Mouse (Mus musculus) frontal cortex, adult (tissue): ENCODE results near the gene Prrt1.

Source experiments
- ATAC-seq: cut with Nextera tagmentation; 2 replicates; pipeline ENCODE4 v1.9.2; 2017; ENCODE audit warnings: mild to moderate bottlenecking, moderate library complexity, mixed read lengths; ENCODE audit not compliant: low TSS enrichment

The Prrt1 gene

DNA sequence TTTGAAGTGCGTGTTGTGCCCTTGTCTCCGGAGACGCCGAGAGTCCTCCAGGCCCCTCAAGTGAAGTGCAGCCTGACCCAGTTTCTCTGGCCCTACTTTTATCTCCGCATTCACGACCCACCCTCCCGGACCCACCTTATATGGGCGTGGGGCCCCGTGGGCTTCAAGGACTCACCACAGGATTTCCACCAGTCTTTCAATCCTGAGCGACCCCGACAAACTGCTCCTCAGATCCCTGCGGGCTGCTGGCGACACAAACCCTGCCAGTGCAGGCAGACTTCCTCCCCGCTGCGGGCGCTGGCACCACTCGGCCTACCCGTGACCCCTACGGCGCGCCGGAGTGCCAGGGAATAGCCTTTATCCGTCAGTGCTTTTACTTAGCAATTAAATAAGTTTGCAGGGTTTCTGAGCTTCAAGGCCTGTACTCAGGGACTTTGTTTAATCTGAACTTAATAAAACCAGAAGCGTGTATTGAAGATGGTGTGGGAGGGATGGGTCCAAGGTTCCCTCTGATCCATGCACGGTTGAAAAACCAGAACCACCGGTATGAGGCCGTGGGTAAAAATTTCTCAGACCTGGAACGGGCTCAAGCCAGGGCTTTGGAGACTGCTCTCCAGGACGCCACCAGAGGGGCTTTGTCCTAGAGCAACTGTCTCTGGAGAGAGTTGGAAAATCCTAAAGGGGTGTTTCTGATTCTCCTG lies 1.2 kb upstream of the Prrt1 start, which contains the start of gene Ppt2:
Gene Ppt2, minus strand, starts transcription at position 568 of the 701 bp plus-strand sequence.
- no peak for ATAC-seq

DNA sequence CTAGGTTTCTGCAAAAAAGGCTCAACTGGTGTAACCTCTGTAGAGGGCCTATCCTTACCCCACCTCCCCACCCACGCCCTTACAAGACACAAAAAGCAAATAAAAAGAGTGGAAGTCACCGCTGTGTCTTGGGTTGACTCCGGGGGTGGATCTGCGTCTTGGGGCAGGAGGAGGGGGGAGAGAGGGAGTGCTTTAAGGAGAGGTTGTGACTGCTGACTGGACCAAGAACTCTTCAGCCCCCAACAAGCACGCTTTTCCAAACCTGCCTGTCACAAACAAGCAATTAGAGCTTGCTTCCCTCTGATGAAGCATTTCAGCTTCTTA lies 727 bp upstream of the Prrt1 start:
- ATAC-seq: no peak

DNA sequence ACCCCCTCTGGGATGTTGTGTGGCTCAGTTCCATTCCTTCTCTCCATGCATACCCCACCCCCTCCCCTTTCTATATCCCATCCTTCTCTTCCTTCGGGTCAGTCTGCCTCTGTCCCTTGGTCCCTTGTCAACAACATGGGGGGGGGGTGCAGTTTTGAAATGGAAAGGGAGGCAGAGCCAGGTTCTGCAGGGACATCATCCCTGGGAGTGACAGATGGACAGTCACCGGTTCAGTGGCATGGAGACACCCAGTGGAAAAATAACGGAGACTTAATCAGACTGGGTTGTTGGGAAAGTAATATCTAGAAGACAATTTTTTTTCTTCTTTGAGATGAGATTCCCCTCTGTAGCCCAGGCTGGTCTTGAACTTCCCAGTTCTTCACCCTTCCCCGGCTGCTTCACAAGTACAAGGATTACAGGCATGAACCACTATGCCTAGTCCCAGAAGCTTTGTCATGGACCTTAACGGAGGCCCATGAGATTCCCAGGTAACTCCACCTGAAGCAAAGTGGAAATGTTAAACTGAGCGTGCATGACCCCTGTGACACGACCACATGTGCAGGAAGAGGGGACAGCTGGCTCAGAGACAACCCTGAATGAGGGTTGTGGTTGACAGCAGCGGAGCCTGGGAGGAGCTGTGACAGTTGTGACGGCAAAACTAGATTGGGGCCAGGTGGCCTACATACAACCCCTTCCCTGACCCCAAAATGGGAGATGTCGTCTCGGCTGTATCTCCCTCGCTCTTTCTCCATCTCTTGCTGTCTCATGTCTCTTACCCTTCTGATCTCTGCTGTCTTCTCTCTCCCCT lies 667 bp downstream of the Prrt1 start:
- no peak for ATAC-seq

DNA sequence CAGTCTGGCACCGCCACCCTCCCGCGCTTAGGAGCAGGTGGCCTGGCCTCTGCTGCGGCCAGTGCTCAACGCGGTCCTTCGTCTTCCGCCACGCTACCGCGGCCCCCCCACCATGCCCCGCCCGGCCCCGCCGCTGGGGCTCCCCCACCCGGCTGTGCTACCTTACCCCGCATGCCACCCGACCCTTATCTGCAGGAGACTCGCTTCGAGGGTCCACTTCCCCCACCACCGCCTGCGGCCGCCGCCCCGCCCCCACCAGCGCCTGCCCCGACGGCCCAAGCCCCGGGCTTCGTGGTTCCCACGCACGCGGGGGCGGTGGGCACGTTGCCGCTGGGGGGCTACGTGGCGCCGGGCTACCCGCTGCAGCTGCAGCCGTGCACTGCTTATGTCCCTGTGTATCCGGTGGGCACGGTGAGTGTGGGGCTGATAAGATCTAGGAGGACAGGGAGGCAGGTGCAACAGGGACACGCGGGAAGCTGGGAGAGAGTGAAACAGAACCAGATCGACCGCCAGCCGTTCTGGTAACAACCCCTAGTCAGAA lies 1.5 kb downstream of the Prrt1 start:
- no peak for ATAC-seq

DNA sequence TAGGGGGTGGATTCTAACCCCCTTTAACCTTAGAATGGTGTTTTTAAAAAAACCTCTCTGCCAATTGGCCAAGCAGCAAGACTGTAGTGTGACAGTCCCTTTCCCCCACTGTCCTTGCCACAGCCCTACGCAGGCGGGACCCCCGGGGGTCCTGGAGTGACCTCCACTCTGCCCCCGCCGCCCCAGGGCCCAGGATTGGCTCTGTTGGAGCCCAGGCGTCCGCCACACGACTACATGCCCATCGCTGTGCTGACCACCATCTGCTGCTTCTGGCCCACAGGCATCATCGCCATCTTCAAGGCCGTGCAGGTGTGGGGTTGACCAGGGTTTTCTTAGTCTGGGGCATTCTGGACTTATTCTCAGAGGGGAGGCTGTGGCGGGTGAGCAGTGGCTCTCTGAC lies 2.3 kb downstream of the Prrt1 start:
- no peak for ATAC-seq

DNA sequence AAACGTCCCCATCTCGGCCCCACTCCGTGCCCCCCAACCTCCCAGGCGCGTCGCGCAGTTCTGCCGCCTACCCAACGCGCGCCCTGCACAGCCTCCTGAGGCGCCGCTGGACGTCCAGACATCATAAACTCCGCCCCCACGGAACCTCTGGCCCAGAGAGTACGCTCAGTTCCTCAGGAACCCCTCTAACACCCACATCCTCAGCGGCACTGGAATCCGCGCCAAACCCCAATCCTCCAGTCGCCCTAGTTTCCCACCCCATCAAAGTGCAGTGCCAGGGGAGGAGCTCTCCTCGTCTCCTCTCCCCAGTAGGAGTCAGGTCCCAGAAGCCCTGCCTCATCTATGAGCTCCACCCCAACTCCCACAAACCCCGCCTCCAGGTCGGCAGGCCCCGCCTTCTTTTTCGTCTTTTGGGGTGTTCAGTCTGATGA lies 2.9 kb downstream of the Prrt1 start:
- peak; percentile 74 for ATAC-seq

DNA sequence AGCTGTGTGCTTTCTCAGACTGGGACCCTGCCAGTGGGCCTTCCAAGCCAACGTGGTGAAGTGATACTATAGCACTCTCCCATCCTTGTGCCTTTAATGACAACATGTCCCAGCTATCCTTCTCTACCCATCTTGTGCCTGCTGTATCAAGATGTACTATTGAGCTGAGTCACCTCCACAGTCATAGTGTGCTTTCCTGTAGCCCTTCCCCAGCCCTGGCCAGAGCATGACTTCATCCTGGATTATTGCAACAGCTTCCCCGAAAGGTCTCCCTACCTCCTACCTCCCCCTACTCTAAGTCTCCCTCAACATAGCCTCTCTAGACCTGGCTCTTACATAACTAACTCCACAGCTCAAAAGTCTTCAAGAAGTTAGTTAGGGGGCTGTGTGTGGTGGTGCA lies 6.3 kb downstream of the Prrt1 start:
- ATAC-seq: no peak

DNA sequence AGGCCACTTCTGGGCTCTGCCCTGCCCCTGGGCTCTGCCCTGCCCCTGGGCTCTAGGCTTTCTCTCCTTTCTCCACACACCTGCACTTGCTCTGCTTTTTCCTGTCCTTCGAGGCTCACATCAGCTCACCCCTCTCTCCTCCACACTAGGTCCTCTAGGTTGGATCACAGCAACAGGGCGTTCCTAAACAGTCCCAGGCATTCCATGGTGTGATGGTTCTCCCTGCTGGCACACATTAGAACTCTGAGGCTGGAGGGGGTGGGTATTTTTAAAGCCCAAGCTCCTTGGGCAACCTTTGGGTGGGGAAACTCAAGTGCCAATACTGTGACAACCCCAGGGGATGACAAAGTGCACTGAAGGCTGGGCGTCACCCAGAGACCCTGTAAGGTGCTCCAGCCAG lies 8.1 kb downstream of the Prrt1 start:
- no peak for ATAC-seq

DNA sequence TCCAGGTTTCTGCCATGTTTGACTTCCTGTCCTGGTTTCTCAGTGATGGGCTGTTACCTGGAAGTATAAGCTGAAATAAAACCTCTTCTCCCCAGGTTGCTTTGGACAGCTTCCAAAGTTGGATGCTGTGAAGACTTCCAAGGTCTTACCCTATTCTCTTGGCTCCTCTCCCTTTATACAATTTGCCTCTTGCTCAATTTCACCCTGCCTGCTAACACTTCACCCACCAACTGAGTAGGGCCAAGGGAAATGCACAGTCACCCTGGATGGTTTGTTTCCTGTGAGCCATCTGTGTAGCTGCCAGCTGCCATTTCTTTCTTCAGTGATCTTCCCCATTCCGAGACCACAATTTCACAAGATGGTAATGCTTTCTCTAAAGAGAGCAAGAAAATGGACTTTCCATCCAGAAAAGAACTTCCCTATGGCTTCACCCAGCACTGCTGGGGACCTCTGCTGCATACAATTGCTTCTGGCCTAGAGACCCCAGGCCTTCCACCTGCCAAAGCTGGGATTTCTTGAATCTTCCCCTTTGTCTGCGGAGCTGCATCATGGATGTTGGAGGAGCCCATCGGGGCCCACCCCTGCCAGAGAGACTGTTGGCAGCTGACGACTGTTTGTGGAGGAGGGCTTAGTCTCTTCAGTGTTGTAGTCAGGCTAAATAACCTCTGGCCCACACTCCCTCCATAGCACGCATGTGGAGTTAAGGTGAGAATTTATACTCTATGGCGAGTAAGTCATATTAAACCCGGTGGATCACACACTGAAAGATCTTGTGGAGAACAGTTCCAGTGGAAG lies 10.3 kb downstream of the Prrt1 start:
- no peak for ATAC-seq

DNA sequence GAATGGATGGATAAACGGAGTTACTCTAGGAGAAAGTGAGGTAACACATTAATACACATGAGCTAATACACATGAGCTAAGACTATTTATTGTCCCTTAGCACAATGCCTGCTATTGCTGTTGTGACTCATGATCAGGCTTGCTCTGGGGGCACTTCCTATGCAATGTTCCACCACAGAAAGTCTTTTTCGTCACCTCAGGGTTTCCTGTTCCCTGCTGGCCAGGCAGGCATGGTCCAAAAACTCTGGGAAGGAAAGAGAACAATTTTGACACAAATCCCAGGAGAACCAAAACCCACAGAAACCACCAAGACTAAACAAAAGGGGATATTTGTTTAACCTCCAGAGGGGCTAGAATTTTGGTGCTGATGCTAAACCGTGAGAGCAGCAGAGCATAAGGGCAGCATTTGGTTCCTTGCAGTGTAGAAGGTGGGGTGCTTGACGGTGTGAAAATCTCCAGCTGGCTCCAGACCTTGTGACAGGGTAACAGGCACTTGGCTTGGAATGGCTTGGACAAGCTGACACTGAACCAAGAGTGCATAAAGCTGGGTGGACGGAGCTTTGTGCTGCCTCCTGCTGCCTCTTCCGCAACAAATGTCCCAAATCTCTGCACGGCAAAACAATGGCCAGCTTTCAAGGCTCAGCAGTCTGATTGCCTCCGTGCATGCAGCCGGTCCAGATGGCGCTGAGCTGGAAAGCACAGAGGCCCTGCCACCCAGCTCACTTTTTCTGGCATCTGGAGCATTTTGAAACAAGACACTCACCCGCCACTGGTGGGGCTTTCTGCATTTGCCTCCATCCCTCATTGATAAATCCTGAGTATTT lies 11.7 kb downstream of the Prrt1 start:
- ATAC-seq: peak; percentile 43

DNA sequence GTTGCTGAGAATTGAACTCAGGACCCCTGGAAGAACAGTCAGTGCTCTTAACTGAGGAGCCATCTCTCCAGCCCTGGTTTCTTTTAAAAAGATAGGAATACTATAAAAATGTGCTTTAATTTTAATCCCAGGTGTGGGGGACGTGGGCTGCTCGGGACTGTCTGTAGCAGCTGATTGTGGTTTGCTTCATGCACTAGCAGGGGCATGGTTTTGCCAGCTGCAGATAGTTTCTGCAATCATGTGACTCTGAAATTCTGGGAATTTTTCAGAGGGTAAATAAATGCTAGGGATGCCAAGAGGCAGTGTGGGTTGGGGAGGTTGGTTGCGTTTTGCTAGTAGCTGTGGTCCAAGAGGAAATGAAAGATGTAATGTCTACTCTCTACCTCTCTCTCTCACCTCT lies 12.6 kb downstream of the Prrt1 start:
- no peak for ATAC-seq

DNA sequence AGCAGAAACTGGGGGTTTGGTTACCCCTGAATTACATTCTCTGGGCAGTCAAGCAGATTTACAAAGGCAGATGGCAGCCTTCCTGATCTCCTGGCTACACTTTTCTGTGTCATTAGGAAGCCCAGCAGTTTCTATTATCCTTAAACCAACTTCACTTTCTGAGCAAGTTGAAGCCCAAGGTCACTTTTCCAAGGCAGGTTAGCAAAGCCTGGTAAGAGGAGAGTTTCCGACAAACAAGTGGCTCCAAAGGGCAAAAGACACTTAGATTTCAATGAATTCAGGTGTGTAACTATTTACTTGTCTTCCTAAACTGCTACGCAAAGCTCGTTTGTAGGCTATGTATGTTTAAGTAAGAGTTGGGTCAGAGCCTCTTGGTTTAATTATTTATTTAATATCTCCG lies 14.0 kb downstream of the Prrt1 start:
- ATAC-seq: no peak

DNA sequence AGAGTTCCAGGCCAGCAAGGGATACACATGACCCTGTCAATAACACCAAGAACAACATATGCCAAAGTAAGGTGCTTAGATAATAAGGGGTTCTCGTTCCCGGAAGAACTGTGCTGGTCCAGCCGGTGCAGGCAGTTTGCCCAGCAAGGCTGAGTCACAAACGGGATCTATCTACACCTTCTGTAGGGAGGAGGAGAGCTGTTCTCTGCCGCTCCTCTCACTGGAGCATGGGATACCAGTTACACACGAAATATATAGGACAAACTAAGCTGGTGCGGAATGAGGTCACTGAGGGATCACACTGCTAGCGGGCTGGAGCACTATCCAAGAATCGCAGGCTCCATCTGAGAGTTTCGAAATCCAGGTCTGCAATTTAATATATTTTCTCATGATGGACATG lies 14.6 kb downstream of the Prrt1 start:
- peak; percentile 39; the same call in 1 of the 2 replicates for ATAC-seq

DNA sequence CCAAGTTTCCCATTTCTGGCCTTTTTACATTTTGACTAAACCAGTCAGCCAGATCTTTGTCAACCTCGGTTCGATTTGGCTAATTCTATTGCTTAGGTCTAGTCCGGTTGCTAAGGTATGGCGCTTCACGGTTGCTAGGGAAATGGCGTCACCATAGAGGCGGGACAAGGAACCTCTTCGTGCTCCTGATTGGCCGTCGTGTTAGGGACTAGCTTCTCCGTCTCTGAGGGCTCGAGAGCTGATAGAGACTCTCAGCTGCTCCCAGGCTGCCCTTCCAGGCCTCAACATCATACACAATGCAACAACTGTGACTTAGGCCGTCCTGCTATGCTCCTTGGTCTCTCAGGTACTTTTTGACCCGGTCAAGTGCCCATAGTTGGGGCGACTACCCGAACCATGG lies 15.3 kb downstream of the Prrt1 start, which contains the start of gene Fkbpl:
Gene Fkbpl, plus strand, starts transcription at position 157 of the 400 bp plus-strand sequence.
- ATAC-seq: peak; percentile 84

DNA sequence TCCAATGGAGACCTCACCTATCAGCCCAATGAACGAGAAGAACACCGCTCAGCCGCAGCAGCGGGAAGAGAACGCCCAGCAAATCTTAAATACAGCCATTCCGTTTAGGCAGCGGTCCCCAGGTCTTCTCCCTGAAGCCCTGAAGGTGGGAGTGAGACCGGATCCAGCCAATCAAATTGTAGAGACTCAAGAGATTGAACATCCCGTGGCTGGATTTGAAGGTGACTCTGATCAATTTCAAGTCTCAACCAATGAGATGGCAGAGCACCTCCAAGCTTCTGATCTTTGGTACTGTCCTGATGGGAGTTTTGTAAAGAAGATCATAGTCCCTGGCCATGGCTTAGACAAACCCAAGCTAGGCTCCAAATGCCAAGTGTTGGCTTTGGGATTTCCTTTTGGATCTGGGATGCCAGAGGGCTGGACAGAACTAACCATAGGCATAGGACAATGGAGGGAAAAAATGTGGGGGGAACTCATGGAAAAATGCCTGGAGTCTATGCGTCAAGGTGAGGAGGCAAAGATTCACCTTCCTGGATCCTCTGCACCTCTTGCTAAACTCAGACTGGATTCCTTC lies 16.0 kb downstream of the Prrt1 start:
- ATAC-seq: no peak

DNA sequence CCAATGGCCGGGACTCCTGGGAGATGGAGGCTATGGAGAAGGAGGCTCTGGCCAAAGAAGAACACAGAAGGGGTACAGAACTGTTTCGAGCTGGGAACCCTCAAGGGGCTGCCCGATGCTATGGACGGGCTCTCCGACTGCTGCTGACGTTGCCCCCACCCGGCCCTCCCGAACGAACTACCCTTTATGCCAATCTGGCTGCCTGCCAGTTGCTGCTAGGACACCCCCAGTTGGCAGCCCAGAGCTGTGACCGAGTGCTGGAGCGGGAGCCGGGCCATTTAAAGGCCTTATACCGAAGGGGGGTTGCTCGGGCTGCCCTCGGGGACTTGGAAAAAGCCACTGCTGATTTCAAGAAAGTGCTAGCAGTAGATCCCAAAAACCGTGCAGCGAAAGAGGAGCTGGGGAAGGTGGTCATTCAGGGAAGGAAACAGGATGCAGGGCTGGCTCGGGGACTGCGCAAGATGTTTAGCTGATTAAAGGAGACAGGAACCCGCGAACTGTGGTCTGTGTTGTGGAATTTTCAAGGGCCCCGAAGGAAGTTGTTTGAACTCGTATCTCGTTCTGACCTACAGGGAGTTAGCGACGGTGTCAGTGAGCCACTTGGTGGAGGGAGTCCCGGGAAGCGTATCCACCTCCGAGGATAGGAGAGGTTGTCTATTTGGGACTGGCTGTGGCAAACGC lies 16.6 kb downstream of the Prrt1 start:
- no peak for ATAC-seq

DNA sequence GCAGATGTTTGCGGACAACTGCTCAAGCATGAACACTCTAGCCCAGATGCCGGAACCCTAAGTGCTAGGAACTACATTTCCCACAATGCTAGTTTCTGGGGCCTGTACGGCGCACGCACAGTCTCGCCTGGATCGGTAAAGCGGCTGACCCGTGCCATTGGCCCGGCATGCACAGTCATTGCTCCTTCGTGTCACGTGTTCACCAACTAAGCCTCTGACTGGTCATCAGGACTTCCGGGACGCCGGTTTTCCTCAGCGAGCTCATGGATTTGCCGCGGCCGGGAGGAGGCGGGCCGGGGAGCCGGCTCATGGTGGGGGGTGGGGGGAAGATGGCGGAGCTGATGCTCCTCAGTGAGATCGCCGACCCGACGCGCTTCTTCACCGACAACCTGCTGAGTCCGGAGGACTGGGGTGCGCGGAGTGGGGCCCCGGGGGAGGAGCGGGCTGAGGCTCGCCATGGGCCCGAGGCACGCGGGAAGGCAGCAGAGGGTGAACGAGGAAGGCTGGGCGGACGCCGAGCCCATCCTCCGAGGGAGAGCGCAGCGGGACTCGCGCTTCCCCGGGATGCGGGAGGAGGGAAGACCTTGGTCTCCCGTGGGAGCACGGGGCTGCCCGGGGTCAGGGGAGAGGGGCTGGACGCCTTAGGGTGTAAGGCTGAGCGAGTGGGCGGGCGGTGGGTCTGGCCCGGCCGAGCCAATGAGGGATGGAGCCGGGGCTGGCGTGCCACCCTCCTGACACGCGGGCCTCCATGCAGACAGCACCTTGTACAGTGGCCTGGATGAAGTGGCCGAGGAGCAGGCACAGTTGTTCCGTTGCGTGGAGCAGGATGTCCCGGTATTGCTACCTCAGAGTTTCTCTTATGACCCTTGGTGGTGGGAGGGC lies 17.8 kb downstream of the Prrt1 start, which contains the start of gene Atf6b:
Gene Atf6b, plus strand, starts transcription at position 241 of the 882 bp plus-strand sequence.
- ATAC-seq: peak; percentile 83

DNA sequence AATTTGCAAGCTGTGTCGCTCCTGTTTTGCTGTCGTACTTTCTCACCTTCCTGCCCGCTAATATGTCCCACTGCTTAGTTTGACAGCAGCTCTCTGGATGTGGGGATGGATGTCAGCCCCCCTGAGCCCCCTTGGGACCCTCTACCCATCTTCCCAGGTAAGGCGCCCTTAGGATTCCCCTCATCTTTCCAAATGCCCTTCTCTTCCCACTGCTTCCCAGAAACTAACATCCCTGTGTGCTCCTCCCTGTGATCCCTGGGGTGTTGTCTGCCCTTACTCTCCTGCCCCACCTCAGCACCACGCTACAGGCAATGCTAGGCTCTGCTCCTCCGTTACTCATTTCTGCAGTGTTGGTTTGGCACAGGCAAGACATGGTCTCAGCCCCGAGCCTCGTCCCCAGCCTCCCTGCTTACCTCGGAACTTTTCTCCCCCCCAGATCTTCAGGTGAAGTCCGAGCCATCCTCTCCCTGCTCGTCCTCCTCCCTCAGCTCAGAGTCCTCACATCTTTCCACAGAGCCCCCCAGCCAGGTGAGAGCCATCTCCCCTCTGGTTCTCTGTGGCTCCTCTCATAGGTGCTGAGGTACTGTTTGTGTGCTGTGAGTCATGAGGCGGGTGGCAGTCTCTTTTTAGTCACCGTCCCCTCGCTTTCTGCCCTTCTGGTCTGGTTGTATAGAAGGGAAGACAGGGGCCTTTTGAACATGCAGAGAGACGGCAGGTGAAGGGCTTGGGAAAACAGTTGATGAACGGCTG lies 19.0 kb downstream of the Prrt1 start:
- no peak for ATAC-seq
